Mouse (Mus musculus): ENCODE measurements around the gene 4930470P17Rik.

DNA sequence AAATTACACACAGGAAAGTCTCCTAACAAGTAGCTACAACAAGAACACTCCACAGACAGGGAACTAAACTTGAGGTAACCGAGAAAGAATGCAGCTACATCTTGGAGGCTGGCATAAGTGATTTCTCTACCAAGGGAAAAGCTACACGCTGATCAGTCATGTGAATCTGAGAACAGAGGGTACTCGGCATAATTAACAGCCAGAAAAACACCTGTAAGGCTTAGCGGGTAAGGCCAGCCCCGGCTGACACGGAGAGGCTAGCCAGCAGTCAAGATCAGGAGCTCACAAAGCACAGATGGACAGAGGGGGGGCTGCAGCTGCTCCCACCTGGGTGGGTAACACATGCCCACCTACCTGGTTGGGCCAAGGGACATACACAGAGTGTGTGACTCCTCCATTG lies 9.7 kb downstream of the 4930470P17Rik start:
- TF ChIP-seq CTCF (IDR thresholded peaks at IDR 0.05; ENCODE audit: borderline replicate concordance, control insufficient read depth, extremely low read depth, insufficient read depth, low read length, poor library complexity): no peak
- TF ChIP-seq POLR2A (IDR thresholded peaks at IDR 0.05; ENCODE audit: control insufficient read depth, extremely low read depth, insufficient read depth, low read length, poor library complexity): no peak
